Mouse (Mus musculus): ENCODE measurements around the gene Hist1h2ak.

DNA sequence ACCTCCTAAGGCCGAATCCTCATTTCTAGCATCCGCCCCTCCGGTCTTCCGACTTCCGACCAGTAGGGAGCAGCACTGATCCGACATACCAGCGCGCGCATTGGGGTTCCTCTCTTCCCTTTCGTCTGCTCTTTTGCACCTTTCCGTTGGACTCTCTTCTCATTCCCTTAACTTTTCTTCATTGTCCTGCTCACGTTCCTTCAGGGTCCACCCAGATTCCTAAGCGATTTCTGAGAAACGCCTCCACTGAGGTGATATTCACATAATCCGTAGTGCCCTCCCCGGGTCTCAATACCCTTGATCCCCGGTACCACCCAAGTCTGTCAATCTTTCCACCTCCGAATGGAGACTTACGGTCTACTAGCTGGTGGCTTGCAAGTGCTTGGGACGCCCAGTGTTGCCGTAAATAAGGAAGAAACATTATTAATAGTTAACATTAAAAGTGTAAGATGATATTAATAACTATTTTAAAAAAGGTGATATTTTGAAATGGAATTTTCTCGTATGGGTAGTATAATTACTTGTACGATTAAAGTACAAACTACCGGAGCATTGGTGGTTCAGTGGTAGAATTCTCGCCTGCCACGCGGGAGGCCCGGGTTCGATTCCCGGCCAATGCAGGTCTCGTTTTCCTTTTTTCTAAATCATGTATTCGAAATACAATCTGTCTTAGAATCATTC, 43.5 kb downstream of the Hist1h2ak start:
- TF ChIP-seq POLR2A (IDR thresholded peaks at IDR 0.05; ENCODE audit: control insufficient read depth, low read depth, low read length) (no peak), CTCF (IDR thresholded peaks at IDR 0.05; ENCODE audit: control insufficient read depth, insufficient read depth, insufficient replicate concordance, low read depth, low read length) (peak; percentile 73; the same call in 1 of the 2 replicates)

All from testis, adult 2 months (tissue).